ENCODE assay signal across 7 mouse cellular contexts in the genomic region with DNA sequence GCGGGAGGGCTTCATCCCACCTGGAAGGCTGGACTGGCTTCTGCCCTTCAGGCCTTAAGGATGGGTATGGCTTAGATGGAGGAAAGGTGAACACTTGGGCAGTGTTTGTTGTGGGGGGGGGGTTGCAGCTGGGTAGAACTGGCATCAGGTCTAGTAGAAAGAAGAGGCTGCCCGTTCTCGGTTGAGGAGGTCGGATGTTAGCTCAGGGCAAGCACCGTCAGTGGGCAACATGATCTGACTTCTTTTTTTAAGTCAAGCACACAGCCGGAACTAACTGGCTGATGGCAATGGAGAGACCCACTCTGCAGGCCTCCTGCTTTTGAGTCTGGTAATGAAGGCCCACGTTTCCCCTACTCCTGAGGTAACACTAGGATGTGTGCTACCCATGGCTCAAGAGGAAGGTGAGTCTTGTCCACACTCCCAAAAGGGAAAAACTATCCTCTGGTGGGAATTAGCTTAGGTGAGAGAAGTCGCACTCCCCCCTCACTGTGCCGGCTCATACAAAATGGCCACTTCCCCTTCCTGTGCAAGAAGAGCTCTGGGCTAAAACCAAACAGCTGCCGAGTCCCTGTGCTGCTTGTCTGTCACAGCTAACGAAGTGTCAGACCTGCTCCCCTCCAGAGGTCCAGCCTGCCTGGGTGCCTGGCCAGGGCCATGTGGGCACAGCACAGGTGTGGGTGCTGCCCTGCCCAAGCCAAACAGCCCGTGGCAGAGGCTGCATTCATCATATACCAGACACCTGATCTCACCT.
DNase-seq lines count a peak whose midpoint lies in the region; ATAC-seq lines count a peak whose summit lies in the region.

No protein-coding gene starts in this region.

- peaks cover 50% of the 10 kb centered on the region for H3K4me1 ChIP-seq in kidney, embryonic 16.5 days (ENCODE audit: insufficient read depth, low read length)

- no peak overlapping the region for H3K4me3 ChIP-seq in kidney, embryonic 16.5 days (ENCODE audit: low read length)

- H3K9ac ChIP-seq in kidney, embryonic 16.5 days (replicated peaks; ENCODE audit: low read length) = no peak overlapping the region

- no peak overlapping the region for H3K4me2 ChIP-seq in kidney, embryonic 16.5 days (replicated peaks; ENCODE audit: low read depth, low read length)

- no peaks in the 10 kb centered on the region for H3K36me3 ChIP-seq in kidney, embryonic 16.5 days (ENCODE audit: insufficient read depth, low read length)

- ATAC-seq in kidney, embryonic 16.5 days (ENCODE audit: low FRiP score, low TSS enrichment) = 0 out of 2 replicates have a peak, but pooled peaks have one; percentile 25

- WGBS in kidney, embryonic 16.5 days = 32% methylated on average over 12 of the region's 12 CpGs

- no peaks in the 10 kb centered on the region for H3K27me3 ChIP-seq in kidney, embryonic 16.5 days (ENCODE audit: insufficient read depth, low read length)

- no peaks in the 10 kb centered on the region for H3K9me3 ChIP-seq in kidney, embryonic 16.5 days (ENCODE audit: low read length)

- no peak for DNase-seq in kidney, postnatal 14 days
- DNase-seq in CD4-positive helper T cell, adult 2 months (ENCODE audit: low read depth, low spot score) = peak; percentile 41
- peak; percentile 13 for DNase-seq in adrenal gland, postnatal 10 days
- peak; percentile 52 for DNase-seq in induced T-regulatory cell, adult 2 months (ENCODE audit: low read depth)
- DNase-seq in right cerebral cortex, postnatal 25 days = peak; percentile 5
- no peak for DNase-seq in urinary bladder, adult 18-20 months (ENCODE audit: low spot score in 2 of 2)

- H3K27ac ChIP-seq in kidney, embryonic 16.5 days (ENCODE audit: low read length) = peak overlapping the region; percentile 47; the same call in 1 of the 2 replicates

Comparison
In these comparisons a context has a peak if more than half of its experiments do, and no peak if none do; other contexts are left out.
1. DNase-seq: peak in CD4-positive helper T cell, adult 2 months (single experiment), adrenal gland, postnatal 10 days (single experiment), induced T-regulatory cell, adult 2 months (single experiment) and right cerebral cortex, postnatal 25 days (single experiment); none in kidney, postnatal 14 days (single experiment) and urinary bladder, adult 18-20 months (0 of 2).